Mouse (Mus musculus) liver, embryonic 14.5 days (tissue): ENCODE measurements at regions not wholly inside any gene's neighbourhood (a gene's known extent, or its start where the extent isn't known, plus 50 kb on each side); places are given as distances from the start of the nearest gene placed in this dataset.

Source experiments
- CTCF ChIP-seq: IDR thresholded peaks from 2 replicates; pipeline ENCODE4 v1.5.1; 2016; ENCODE audit warnings: antibody characterized with exemption, low read depth, control low read depth
- EP300 ChIP-seq: IDR thresholded peaks from 2 replicates; pipeline ENCODE4 v1.6.1; 2016; ENCODE audit warnings: antibody characterized with exemption, low read depth

DNA sequence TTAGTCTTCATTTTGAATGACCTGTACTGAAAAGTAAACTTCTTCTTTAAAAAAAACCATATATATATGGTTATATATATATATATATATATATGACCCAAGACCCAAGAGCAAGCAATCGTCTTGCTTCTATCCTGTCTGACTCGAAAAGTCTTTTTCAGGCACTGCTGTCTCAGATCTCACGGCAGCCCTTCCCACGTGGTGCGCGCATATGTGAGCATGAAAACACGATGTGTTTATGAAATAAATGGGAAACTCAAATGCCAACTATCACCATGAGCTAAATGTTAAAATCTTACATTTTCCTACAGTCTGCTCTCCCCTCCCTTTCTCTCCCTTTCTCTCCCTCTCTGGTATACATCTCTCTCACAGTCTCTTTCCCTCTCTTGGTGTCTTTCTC is 1625.4 kb upstream of the Gm6569 start:
- TF ChIP-seq EP300 (no peak), CTCF (no peak)
